Mouse (Mus musculus): ENCODE measurements around the gene Gli2. TPM values are rescaled to one million over a fixed set of nuclear protein-coding genes. Genes with fewer than 3 reads are reported as not detected.

The Gli2 gene
- polyA plus RNA-seq, 1 experiment, result 1.6 TPM

GRCm38 (mm10) chr1:118958644-118959043, 94.8 kb downstream of the Gli2 start:
- no peak overlapping the region for H3K27ac ChIP-seq (ENCODE audit: insufficient read depth, low read length)
- no peaks in the 10 kb centered on the region for H3K4me1 ChIP-seq (ENCODE audit: control insufficient read depth, insufficient read depth, low read length)
- TF ChIP-seq POLR2A (IDR thresholded peaks at IDR 0.05; ENCODE audit: extremely low read depth, insufficient read depth, low read length) (no peak), CTCF (IDR thresholded peaks at IDR 0.05; ENCODE audit: extremely low read depth, insufficient read depth, low read length) (no peak)

GRCm38 (mm10) chr1:118955791-118956190, 97.6 kb downstream of the Gli2 start:
- TF ChIP-seq POLR2A (IDR thresholded peaks at IDR 0.05; ENCODE audit: extremely low read depth, insufficient read depth, low read length), result no peak
- TF ChIP-seq CTCF (IDR thresholded peaks at IDR 0.05; ENCODE audit: extremely low read depth, insufficient read depth, low read length), result no peak
- Histone ChIP-seq H3K4me1 (ENCODE audit: control insufficient read depth, insufficient read depth, low read length) (no peaks in the 10 kb centered on the region), H3K27ac (ENCODE audit: insufficient read depth, low read length) (no peak overlapping the region), H3K4me3 (ENCODE audit: insufficient read depth, low read length) (no peak overlapping the region)

More at GRCm38 (mm10) chr1:118958644-118959043, 94.8 kb downstream of the Gli2 start:
- H3K4me3 ChIP-seq (ENCODE audit: insufficient read depth, low read length), result no peak overlapping the region

GRCm38 (mm10) chr1:118954434-118955301, 98.8 kb downstream of the Gli2 start:
- TF ChIP-seq POLR2A (IDR thresholded peaks at IDR 0.05; ENCODE audit: extremely low read depth, insufficient read depth, low read length), result no peak
- no peak for TF ChIP-seq CTCF (IDR thresholded peaks at IDR 0.05; ENCODE audit: extremely low read depth, insufficient read depth, low read length)
- Histone ChIP-seq H3K4me1 (ENCODE audit: control insufficient read depth, insufficient read depth, low read length) (no peaks in the 10 kb centered on the region), H3K4me3 (ENCODE audit: insufficient read depth, low read length) (no peak overlapping the region), H3K27ac (ENCODE audit: insufficient read depth, low read length) (no peak overlapping the region)

GRCm38 (mm10) chr1:118953031-118953430, 100.4 kb downstream of the Gli2 start:
- TF ChIP-seq POLR2A (IDR thresholded peaks at IDR 0.05; ENCODE audit: extremely low read depth, insufficient read depth, low read length) (no peak), CTCF (IDR thresholded peaks at IDR 0.05; ENCODE audit: extremely low read depth, insufficient read depth, low read length) (no peak)
- Histone ChIP-seq H3K27ac (ENCODE audit: insufficient read depth, low read length) (no peak overlapping the region), H3K4me1 (ENCODE audit: control insufficient read depth, insufficient read depth, low read length) (no peaks in the 10 kb centered on the region), H3K4me3 (ENCODE audit: insufficient read depth, low read length) (no peak overlapping the region)

DNA sequence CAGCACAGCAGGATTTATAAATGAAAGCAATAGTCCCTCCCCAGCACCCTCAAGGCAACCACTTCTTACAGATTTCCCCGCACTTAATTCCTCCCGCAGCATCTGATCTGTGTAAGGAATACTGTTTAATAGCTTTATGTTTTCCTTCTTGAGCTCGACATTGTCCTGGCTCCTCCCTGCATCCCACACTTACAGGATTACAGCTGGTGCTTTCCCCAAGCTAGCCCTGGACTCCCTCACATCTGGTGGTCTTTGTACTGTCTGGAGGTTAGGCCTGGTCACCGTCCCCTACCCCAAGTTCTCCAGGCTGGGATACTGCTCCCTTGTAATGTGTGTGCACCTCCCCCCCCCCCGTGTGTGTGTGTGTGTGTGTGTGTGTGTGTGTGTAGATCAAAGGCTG, 101.1 kb downstream of the Gli2 start:
- Histone ChIP-seq H3K27ac (ENCODE audit: insufficient read depth, low read length) (no peak overlapping the region), H3K4me3 (ENCODE audit: insufficient read depth, low read length) (no peak overlapping the region), H3K4me1 (ENCODE audit: control insufficient read depth, insufficient read depth, low read length) (no peaks in the 10 kb centered on the region)
- TF ChIP-seq POLR2A (IDR thresholded peaks at IDR 0.05; ENCODE audit: extremely low read depth, insufficient read depth, low read length) (no peak), CTCF (IDR thresholded peaks at IDR 0.05; ENCODE audit: extremely low read depth, insufficient read depth, low read length) (no peak)

DNA sequence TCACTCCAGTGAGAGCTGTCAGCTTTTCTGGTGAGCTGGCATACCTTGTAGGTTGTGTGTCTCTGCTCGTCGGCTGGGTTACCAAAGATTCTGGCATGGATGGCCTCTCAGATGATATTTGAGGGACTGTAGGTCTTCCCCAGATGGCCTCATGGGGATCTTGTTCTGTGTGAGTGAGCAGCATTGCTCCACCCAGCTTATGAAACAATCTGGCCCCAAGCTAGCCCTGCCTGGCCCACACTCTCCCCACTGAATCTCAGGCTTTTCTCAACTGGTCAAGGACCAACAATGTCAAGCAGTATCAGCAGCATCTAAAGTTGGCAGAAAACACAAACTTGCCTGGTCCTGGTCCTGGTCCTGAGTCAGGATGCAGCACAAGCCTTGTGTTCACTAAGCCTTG, 105.0 kb downstream of the Gli2 start:
- H3K4me1 ChIP-seq (ENCODE audit: control insufficient read depth, insufficient read depth, low read length), result no peaks in the 10 kb centered on the region
- H3K27ac ChIP-seq (ENCODE audit: insufficient read depth, low read length), result no peak overlapping the region
- no peak for TF ChIP-seq POLR2A (IDR thresholded peaks at IDR 0.05; ENCODE audit: extremely low read depth, insufficient read depth, low read length)
- no peak for TF ChIP-seq CTCF (IDR thresholded peaks at IDR 0.05; ENCODE audit: extremely low read depth, insufficient read depth, low read length)
- no peak overlapping the region for H3K4me3 ChIP-seq (ENCODE audit: insufficient read depth, low read length)

GRCm38 (mm10) chr1:118947221-118947620, 106.2 kb downstream of the Gli2 start:
- no peak overlapping the region for H3K27ac ChIP-seq (ENCODE audit: insufficient read depth, low read length)
- no peaks in the 10 kb centered on the region for H3K4me1 ChIP-seq (ENCODE audit: control insufficient read depth, insufficient read depth, low read length)
- H3K4me3 ChIP-seq (ENCODE audit: insufficient read depth, low read length), result no peak overlapping the region
- no peak for TF ChIP-seq POLR2A (IDR thresholded peaks at IDR 0.05; ENCODE audit: extremely low read depth, insufficient read depth, low read length)
- no peak for TF ChIP-seq CTCF (IDR thresholded peaks at IDR 0.05; ENCODE audit: extremely low read depth, insufficient read depth, low read length)

- Histone ChIP-seq H3K27ac (ENCODE audit: insufficient read depth, low read length) (no peak overlapping the region), H3K4me3 (ENCODE audit: insufficient read depth, low read length) (no peak overlapping the region), H3K4me1 (ENCODE audit: control insufficient read depth, insufficient read depth, low read length) (no peaks in the 10 kb centered on the region)
- TF ChIP-seq POLR2A (IDR thresholded peaks at IDR 0.05; ENCODE audit: extremely low read depth, insufficient read depth, low read length), result no peak
- TF ChIP-seq CTCF (IDR thresholded peaks at IDR 0.05; ENCODE audit: extremely low read depth, insufficient read depth, low read length), result no peak
Measured at GRCm38 (mm10) chr1:118941336-118941735, 112.1 kb downstream of the Gli2 start.

GRCm38 (mm10) chr1:118940269-118940840, 113.1 kb downstream of the Gli2 start:
- H3K4me1 ChIP-seq (ENCODE audit: control insufficient read depth, insufficient read depth, low read length), result no peaks in the 10 kb centered on the region
- H3K4me3 ChIP-seq (ENCODE audit: insufficient read depth, low read length), result no peak overlapping the region
- H3K27ac ChIP-seq (ENCODE audit: insufficient read depth, low read length), result no peak overlapping the region
- TF ChIP-seq CTCF (IDR thresholded peaks at IDR 0.05; ENCODE audit: extremely low read depth, insufficient read depth, low read length) (no peak), POLR2A (IDR thresholded peaks at IDR 0.05; ENCODE audit: extremely low read depth, insufficient read depth, low read length) (no peak)

- Histone ChIP-seq H3K4me1 (ENCODE audit: control insufficient read depth, insufficient read depth, low read length) (no peaks in the 10 kb centered on the region), H3K4me3 (ENCODE audit: insufficient read depth, low read length) (no peak overlapping the region), H3K27ac (ENCODE audit: insufficient read depth, low read length) (no peak overlapping the region)
- TF ChIP-seq POLR2A (IDR thresholded peaks at IDR 0.05; ENCODE audit: extremely low read depth, insufficient read depth, low read length) (no peak), CTCF (IDR thresholded peaks at IDR 0.05; ENCODE audit: extremely low read depth, insufficient read depth, low read length) (no peak)
Measured at GRCm38 (mm10) chr1:118938206-118938605, 115.2 kb downstream of the Gli2 start.

All from cortical plate, adult 2 months (tissue).